Mouse (Mus musculus): ENCODE results near the gene Zfc3h1. TPM values are rescaled to one million over a fixed set of nuclear protein-coding genes. Genes with fewer than 3 reads are reported as not detected.

The Zfc3h1 gene
- total and polyA plus RNA-seq, 3 experiments: 40.7 to 51.7 (median 48.7) TPM

- H3K27me3 ChIP-seq (replicated peaks): no peaks in the 10 kb centered on the region
- H3K4me1 ChIP-seq (ENCODE audit: control insufficient read depth in 1 of 2, insufficient read depth in 2 of 2): no peaks in the 10 kb centered on the region; a peak in 1 of 4 replicates
- no peaks in the 10 kb centered on the region for H3K79me2 ChIP-seq (replicated peaks; ENCODE audit: control insufficient read depth, extremely low read depth, insufficient read depth, poor library complexity, severe bottlenecking)
- no peak for DNase-seq (ENCODE audit: extremely low read depth)
- H3K36me3 ChIP-seq (replicated peaks in 1 of 2; ENCODE audit: control insufficient read depth in 1 of 2, insufficient read depth in 1 of 2, low read length in 1 of 2): peaks cover 35 to 48% of the 10 kb centered on the region in 2 experiments
- H3K9me3 ChIP-seq (replicated peaks; ENCODE audit: low read length): no peaks in the 10 kb centered on the region
- H3K4me3 ChIP-seq (replicated peaks in 1 of 3; ENCODE audit: low read depth in 2 of 3, low read length in 2 of 3, poor library complexity in 1 of 3): no peak overlapping the region
- in situ Hi-C loops (cut with MboI; ENCODE audit: low pct_ligation_motif_present, low pct_unique_long_range_greater_than_20kb, low sequenced_read_pairs) (no loop called here), dilution Hi-C loops (cut with MboI; ENCODE audit: extremely low pct_ligation_motif_present, extremely low pct_unique_long_range_greater_than_20kb, low sequenced_read_pairs) (no loop called here)
- H3K4me2 ChIP-seq (ENCODE audit: insufficient read depth, low read depth, poor library complexity, severe bottlenecking): no peak overlapping the region
- TF ChIP-seq ZKSCAN1 (IDR thresholded peaks at IDR 0.05; ENCODE audit: borderline replicate concordance, low read depth, low read length) (no peak), TBP (conservative IDR thresholded peaks at IDR 0.05; ENCODE audit: low read depth, low read length) (no peak), MYC (IDR thresholded peaks at IDR 0.05; ENCODE audit: low read depth, low read length) (no peak), TCF12 (IDR thresholded peaks at IDR 0.05; ENCODE audit: low read depth, low read length) (no peak), CHD2 (IDR thresholded peaks at IDR 0.05; ENCODE audit: low read length) (no peak), NRF1 (IDR thresholded peaks at IDR 0.05; ENCODE audit: low read depth, low read length) (no peak), CHD1 (IDR thresholded peaks at IDR 0.05; ENCODE audit: low read depth, low read length) (no peak), MAZ (IDR thresholded peaks at IDR 0.05; ENCODE audit: low read depth, low read length) (no peak), POLR2AphosphoS2 (IDR thresholded peaks at IDR 0.05; ENCODE audit: low read depth, low read length) (no peak; the same call in 1 of the 2 replicates), HCFC1 (IDR thresholded peaks at IDR 0.05; ENCODE audit: low read depth, low read length) (no peak), CTCF (conservative IDR thresholded peaks at IDR 0.05 in 1 of 2, IDR thresholded peaks at IDR 0.05 in 1 of 2; ENCODE audit: low read depth in 2 of 2, low read length in 2 of 2) (no peak)
- no peak overlapping the region for H3K27ac ChIP-seq (ENCODE audit: insufficient read depth, low read depth)
- H3K9ac ChIP-seq (ENCODE audit: insufficient read depth, low read depth): no peak overlapping the region
Measured at GRCm38 (mm10) chr10:115437286-115437685, 52.5 kb downstream of the Zfc3h1 start.

DNA sequence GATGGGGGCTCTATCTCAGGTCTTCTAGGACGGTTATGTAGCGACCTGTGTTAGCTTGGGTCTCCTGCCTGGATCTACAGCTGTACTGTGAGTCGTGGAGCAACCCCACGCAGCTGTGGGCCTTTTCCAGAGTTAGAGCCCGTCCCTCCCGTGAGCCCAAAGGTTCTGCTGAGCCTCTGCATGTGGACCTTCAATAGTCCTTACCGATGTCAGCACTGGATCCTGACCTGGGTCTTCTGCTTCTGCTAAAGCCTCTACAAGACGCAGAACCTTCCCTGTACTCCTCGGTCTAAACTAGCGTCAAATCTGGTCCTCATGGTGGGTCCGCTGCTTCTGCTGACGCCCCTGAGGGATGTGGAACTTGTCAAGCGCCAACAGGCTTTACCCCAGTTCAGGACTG lies 63.9 kb downstream of the Zfc3h1 start:
- TF ChIP-seq RAD21 (IDR thresholded peaks at IDR 0.05; ENCODE audit: low read depth, low read length): no peak
- no peak for TF ChIP-seq KAT2A (IDR thresholded peaks at IDR 0.05; ENCODE audit: insufficient replicate concordance, low read length)
- no peak for TF ChIP-seq MAFK (IDR thresholded peaks at IDR 0.05; ENCODE audit: insufficient replicate concordance, low read length)
- TF ChIP-seq USF2 (conservative IDR thresholded peaks at IDR 0.05; ENCODE audit: low read depth, low read length): no peak
- TF ChIP-seq MYC (IDR thresholded peaks at IDR 0.05; ENCODE audit: low read depth, low read length): no peak
- TF ChIP-seq JUN (IDR thresholded peaks at IDR 0.05; ENCODE audit: insufficient read depth, low read depth, low read length): no peak
- TF ChIP-seq E2F4 (IDR thresholded peaks at IDR 0.05; ENCODE audit: insufficient replicate concordance, low read depth, low read length): no peak
- TF ChIP-seq SMC3 (IDR thresholded peaks at IDR 0.05; ENCODE audit: low read depth, low read length): no peak
- no peak for TF ChIP-seq ZNF384 (IDR thresholded peaks at IDR 0.05; ENCODE audit: low read depth, low read length)
- TF ChIP-seq MXI1 (IDR thresholded peaks at IDR 0.05; ENCODE audit: low read depth, low read length): no peak
- TF ChIP-seq SIN3A (IDR thresholded peaks at IDR 0.05; ENCODE audit: low read length): no peak
- no peak for TF ChIP-seq GABPA (IDR thresholded peaks at IDR 0.05; ENCODE audit: insufficient replicate concordance, low read depth, low read length)
- TF ChIP-seq CHD1 (IDR thresholded peaks at IDR 0.05; ENCODE audit: low read depth, low read length): no peak
- no peak for TF ChIP-seq POLR2AphosphoS2 (IDR thresholded peaks at IDR 0.05; ENCODE audit: low read depth, low read length)
- no peak for TF ChIP-seq POLR2A (IDR thresholded peaks at IDR 0.05; ENCODE audit: low read depth, low read length)
- Histone ChIP-seq H3K4me3 (replicated peaks in 1 of 3; ENCODE audit: low read depth in 2 of 3, low read length in 2 of 3, poor library complexity in 1 of 3) (no peak overlapping the region), H3K9me3 (replicated peaks; ENCODE audit: low read length) (no peaks in the 10 kb centered on the region), H3K27ac (ENCODE audit: insufficient read depth, low read depth) (no peak overlapping the region), H3K27me3 (replicated peaks) (no peaks in the 10 kb centered on the region), H3K36me3 (replicated peaks in 1 of 2; ENCODE audit: control insufficient read depth in 1 of 2, insufficient read depth in 1 of 2, low read length in 1 of 2) (no peaks in the 10 kb centered on the region), H3K9ac (ENCODE audit: insufficient read depth, low read depth) (no peak overlapping the region), H3K4me1 (ENCODE audit: control insufficient read depth in 1 of 2, insufficient read depth in 2 of 2) (no peaks in the 10 kb centered on the region), H3K4me2 (ENCODE audit: insufficient read depth, low read depth, poor library complexity, severe bottlenecking) (no peak overlapping the region), H3K79me2 (replicated peaks; ENCODE audit: control insufficient read depth, extremely low read depth, insufficient read depth, poor library complexity, severe bottlenecking) (no peaks in the 10 kb centered on the region)
- dilution Hi-C loops (cut with MboI; ENCODE audit: extremely low pct_ligation_motif_present, extremely low pct_unique_long_range_greater_than_20kb, low sequenced_read_pairs) (no loop called here), in situ Hi-C loops (cut with MboI; ENCODE audit: low pct_ligation_motif_present, low pct_unique_long_range_greater_than_20kb, low sequenced_read_pairs) (no loop called here)
- DNase-seq (ENCODE audit: extremely low read depth): no peak
